Mouse (Mus musculus): Measurements from ENCODE around the gene Dock9. TPM values are rescaled to one million over a fixed set of nuclear protein-coding genes. Genes with fewer than 3 reads are reported as not detected.

The Dock9 gene
- polyA plus RNA-seq, 1 experiment from 2014 or later, result 13.7 TPM

DNA sequence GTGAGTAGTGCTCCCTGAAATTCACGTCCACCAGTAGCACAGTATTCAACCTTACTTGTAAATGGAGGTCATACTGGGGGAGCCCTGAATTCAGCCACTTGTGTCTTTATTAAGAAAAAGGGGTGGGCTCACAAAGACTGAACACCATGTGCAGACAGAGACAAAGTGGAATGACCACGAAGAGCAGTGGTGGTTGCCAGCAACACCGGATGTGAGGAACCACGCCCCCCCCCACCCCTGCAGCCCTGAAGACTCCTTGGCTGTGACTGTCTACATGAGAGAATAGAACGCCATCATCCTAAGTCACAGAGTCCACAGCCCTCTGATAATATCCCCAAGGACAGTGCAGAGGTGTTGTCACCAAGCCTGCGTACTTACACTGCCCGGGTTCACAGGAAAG lies 191.2 kb downstream of the Dock9 start:
- ChIA-PET POLR2A (no interaction called here), CTCF (no interaction called here)
- ATAC-seq, result no peak
- DNase-seq (ENCODE audit: low read depth, low spot score), result no peak
- no peak for TF ChIP-seq CTCF (IDR thresholded peaks at IDR 0.05)
- in situ Hi-C loops (cut with MboI; ENCODE audit: low pct_unique_long_range_greater_than_20kb), result no loop called here
- no peaks in the 10 kb centered on the region for H3K27me3 ChIP-seq

- no peak for ATAC-seq
- in situ Hi-C loops (cut with MboI; ENCODE audit: low pct_unique_long_range_greater_than_20kb), result no loop called here
- DNase-seq (ENCODE audit: low read depth, low spot score), result no peak
- no peak for TF ChIP-seq CTCF (IDR thresholded peaks at IDR 0.05)
- ChIA-PET CTCF (no interaction called here), POLR2A (no interaction called here)
- H3K27me3 ChIP-seq, result no peaks in the 10 kb centered on the region
Observed at GRCm38 (mm10) chr14:121605260-121605659, 192.4 kb downstream of the Dock9 start.

DNA sequence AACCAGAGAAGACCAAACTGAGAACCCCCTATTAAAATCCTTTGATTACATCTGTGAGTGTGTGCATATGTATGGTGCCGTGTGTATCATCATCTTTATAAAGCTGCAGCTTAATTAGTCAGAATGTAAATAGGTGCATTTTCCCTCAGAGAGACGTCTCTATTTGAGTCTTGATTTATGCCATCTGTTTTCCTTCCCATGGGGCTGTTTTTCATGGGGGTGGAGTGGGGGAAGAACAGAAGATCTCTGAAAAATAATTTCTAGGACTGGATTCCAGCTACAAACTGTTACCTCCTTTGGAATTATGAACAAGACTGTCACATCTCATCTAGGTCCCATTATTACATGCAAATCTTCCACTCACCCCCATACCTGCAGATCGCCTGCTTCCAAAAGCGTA lies 193.1 kb downstream of the Dock9 start:
- ChIA-PET CTCF (no interaction called here), POLR2A (no interaction called here)
- no peak for ATAC-seq
- no peaks in the 10 kb centered on the region for H3K27me3 ChIP-seq
- TF ChIP-seq CTCF (IDR thresholded peaks at IDR 0.05), result no peak
- in situ Hi-C loops (cut with MboI; ENCODE audit: low pct_unique_long_range_greater_than_20kb), result no loop called here
- DNase-seq (ENCODE audit: low read depth, low spot score), result no peak

DNA sequence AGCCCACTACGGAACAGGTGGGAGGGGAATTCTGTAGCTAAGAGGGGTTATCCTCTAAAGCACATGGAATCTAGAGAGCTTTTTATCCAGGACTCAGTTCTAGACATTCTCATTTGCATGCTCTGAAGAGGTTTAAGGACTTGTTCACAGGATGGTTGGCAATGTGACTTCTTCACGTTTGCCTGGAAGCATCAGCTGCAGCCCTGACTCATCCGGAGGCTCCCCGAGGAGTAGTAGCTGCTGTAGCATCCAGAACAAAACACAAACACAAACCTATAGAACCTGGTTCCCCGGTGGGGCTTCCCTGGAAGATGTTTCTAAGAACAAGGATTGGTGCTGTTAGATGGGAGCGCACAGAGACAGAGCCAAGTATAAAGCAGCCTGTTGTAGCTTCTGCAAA lies 195.0 kb downstream of the Dock9 start:
- CTCF ChIA-PET, result no interaction called here
- DNase-seq (ENCODE audit: low read depth, low spot score), result no peak
- POLR2A ChIA-PET, result no interaction called here
- no peak for ATAC-seq
- no peaks in the 10 kb centered on the region for H3K27me3 ChIP-seq
- in situ Hi-C loops (cut with MboI; ENCODE audit: low pct_unique_long_range_greater_than_20kb), result no loop called here
- TF ChIP-seq CTCF (IDR thresholded peaks at IDR 0.05), result no peak

GRCm38 (mm10) chr14:121600538-121600937 lies 197.1 kb downstream of the Dock9 start:
- DNase-seq (ENCODE audit: low read depth, low spot score), result no peak
- no peak for ATAC-seq
- H3K27me3 ChIP-seq, result no peaks in the 10 kb centered on the region
- no peak for TF ChIP-seq CTCF (IDR thresholded peaks at IDR 0.05)
- in situ Hi-C loops (cut with MboI; ENCODE audit: low pct_unique_long_range_greater_than_20kb), result no loop called here
- ChIA-PET CTCF (no interaction called here), POLR2A (no interaction called here)

DNA sequence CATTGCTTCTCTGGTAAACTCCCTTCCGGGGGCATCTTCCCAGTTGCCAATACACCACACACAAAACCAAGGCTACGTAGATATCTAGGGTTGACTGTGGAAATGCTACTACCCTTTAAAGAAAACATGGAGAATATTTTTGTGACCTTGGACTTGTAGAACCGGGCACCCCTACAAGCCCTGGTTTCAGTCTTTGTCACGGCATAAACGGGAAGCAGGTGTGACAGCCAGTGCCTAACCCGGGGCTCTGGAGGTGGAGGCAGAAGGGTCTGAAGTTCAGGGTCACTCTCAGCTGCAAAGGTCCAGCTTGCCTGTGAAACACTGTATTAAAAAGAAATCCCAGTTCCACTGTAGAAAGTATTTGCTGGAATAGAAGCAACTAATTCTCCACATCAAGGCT lies 200.6 kb downstream of the Dock9 start:
- no peaks in the 10 kb centered on the region for H3K27me3 ChIP-seq
- POLR2A ChIA-PET, result no interaction called here
- in situ Hi-C loops (cut with MboI; ENCODE audit: low pct_unique_long_range_greater_than_20kb), result no loop called here
- no peak for DNase-seq (ENCODE audit: low read depth, low spot score)
- CTCF ChIA-PET, result no interaction called here
- ATAC-seq, result no peak
- TF ChIP-seq CTCF (IDR thresholded peaks at IDR 0.05), result no peak

GRCm38 (mm10) chr14:121596631-121597030 lies 201.0 kb downstream of the Dock9 start:
- no peak for TF ChIP-seq CTCF (IDR thresholded peaks at IDR 0.05)
- ATAC-seq (peak; percentile 76), DNase-seq (ENCODE audit: low read depth, low spot score) (no peak)
- H3K27me3 ChIP-seq, result no peaks in the 10 kb centered on the region
- ChIA-PET CTCF (interaction anchor here (0.8 to 1.3 kb wide), 3 partner anchors 9 to 269 kb away, joined by 3 to 4 read pairs (median 3); no protein-coding TSS in a partner anchor), POLR2A (no interaction called here)
- in situ Hi-C loops (cut with MboI; ENCODE audit: low pct_unique_long_range_greater_than_20kb), result no loop called here

DNA sequence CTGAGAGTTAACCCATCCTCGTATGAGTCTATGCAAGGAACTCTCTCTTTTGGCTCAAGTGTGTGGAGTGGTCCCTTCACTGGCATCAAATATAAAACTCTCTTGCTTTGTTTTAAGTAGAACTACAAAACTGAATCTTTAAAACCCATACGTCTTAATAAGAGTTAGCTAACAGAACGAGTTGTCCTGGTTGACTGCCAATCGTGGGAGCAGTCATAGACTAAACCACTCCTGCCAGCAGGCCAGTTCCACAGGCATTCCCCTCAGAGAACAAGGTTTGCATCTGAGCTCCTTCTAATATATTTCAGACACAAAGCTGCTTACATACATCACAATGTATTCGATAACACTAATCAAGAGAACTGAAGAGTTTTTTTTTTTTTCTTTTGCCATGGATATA lies 203.0 kb downstream of the Dock9 start:
- in situ Hi-C loops (cut with MboI; ENCODE audit: low pct_unique_long_range_greater_than_20kb), result no loop called here
- TF ChIP-seq CTCF (IDR thresholded peaks at IDR 0.05), result no peak
- DNase-seq (ENCODE audit: low read depth, low spot score) (no peak), ATAC-seq (no peak)
- POLR2A ChIA-PET, result no interaction called here
- CTCF ChIA-PET, result interaction anchor here (0.8 to 1.2 kb wide), 2 partner anchors 15 to 206 kb away, joined by 3 read pairs; no protein-coding TSS in a partner anchor
- no peaks in the 10 kb centered on the region for H3K27me3 ChIP-seq

DNA sequence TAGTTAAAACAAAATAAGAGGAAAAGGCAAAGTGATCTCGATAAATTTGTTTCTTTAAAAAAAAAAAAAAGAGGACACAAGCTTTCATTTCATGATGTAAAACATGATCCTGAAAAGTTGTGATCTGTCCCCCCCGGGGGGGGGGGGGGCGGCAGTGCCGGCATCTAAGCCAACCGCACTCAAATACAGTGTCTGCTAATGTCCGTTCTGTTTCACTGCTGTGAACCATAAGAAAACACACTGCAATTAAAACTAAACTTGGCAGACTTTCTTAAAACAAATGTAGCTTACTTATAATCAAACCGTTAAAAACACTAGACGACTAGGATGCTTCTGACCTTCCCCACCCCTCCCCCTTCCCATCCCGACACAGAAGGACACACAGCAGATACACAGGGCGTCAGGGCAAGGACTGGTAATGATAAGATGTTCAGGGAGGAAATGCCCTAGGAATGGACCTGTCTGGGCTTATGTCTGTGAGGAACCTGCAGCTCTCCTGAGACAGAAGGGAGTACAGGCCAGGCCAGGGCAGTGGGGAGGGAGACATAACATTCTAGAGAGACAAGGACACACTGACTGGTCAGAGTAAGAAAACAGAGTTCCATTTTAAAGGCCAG lies 204.2 kb downstream of the Dock9 start:
- no peak for TF ChIP-seq CTCF (IDR thresholded peaks at IDR 0.05)
- no peak for ATAC-seq
- ChIA-PET CTCF (interaction anchor here (0.6 kb wide), 1 partner anchor 489 kb away, joined by 4 read pairs; no protein-coding TSS in a partner anchor), POLR2A (no interaction called here)
- in situ Hi-C loops (cut with MboI; ENCODE audit: low pct_unique_long_range_greater_than_20kb), result no loop called here
- no peak for DNase-seq (ENCODE audit: low read depth, low spot score)
- H3K27me3 ChIP-seq, result no peaks in the 10 kb centered on the region

- ATAC-seq (no peak), DNase-seq (ENCODE audit: low read depth, low spot score) (no peak)
- POLR2A ChIA-PET, result no interaction called here
- H3K27me3 ChIP-seq, result no peaks in the 10 kb centered on the region
- TF ChIP-seq CTCF (IDR thresholded peaks at IDR 0.05), result no peak
- CTCF ChIA-PET, result no interaction called here
- in situ Hi-C loops (cut with MboI; ENCODE audit: low pct_unique_long_range_greater_than_20kb), result no loop called here
Observed at GRCm38 (mm10) chr14:121592890-121593289, 204.7 kb downstream of the Dock9 start.

GRCm38 (mm10) chr14:121592356-121592755 lies 205.3 kb downstream of the Dock9 start:
- H3K27me3 ChIP-seq, result no peaks in the 10 kb centered on the region
- TF ChIP-seq CTCF (IDR thresholded peaks at IDR 0.05), result no peak
- in situ Hi-C loops (cut with MboI; ENCODE audit: low pct_unique_long_range_greater_than_20kb), result no loop called here
- no peak for ATAC-seq
- ChIA-PET CTCF (no interaction called here), POLR2A (interaction anchor here (0.5 kb wide), 1 partner anchor 155 kb away, joined by 4 read pairs; no protein-coding TSS in a partner anchor)
- no peak for DNase-seq (ENCODE audit: low read depth, low spot score)
